Mouse (Mus musculus) forebrain, embryonic 13.5 days (tissue): ENCODE measurements around the gene Ago4. TPM values are rescaled to one million over a fixed set of nuclear protein-coding genes. Genes with fewer than 3 reads are reported as not detected.
"Not testable (repeated sequence)": the region's sequence is repeated elsewhere in the genome, so short reads cannot be mapped to it uniquely, and the experiment has no call there.

Experiments
- ATAC-seq: fragments of 200-750 bp; cut with Nextera tagmentation; 2 replicates; pipeline ENCODE4 v1.8.0; 2017
- H3K27ac ChIP-seq: fragments of 300-500 bp; sonication (generic); 2 replicates; pipeline ENCODE4 v1.5.1; 2015; ENCODE audit warnings: inconsistent platforms, mild to moderate bottlenecking, moderate library complexity
- H3K27me3 ChIP-seq: fragments of 300-500 bp; sonication (generic); 2 replicates; pipeline ENCODE4 v1.6.1; 2015; ENCODE audit warnings: mild to moderate bottlenecking, inconsistent platforms
- H3K36me3 ChIP-seq: fragments of 300-500 bp; sonication (generic); 2 replicates; pipeline ENCODE4 v1.6.1; 2015; ENCODE audit warnings: mild to moderate bottlenecking, inconsistent platforms; ENCODE audit not compliant: poor library complexity, severe bottlenecking
- H3K4me1 ChIP-seq: fragments of 300-500 bp; sonication (generic); 2 replicates; pipeline ENCODE4 v1.6.1; 2015; ENCODE audit warnings: inconsistent platforms
- H3K4me2 ChIP-seq: fragments of 300-500 bp; sonication (generic); 2 replicates; pipeline ENCODE4 v1.6.1; 2015; ENCODE audit warnings: inconsistent platforms, mild to moderate bottlenecking, moderate library complexity
- H3K4me3 ChIP-seq: fragments of 300-500 bp; sonication (generic); 2 replicates; pipeline ENCODE4 v1.5.1; 2015; ENCODE audit warnings: mild to moderate bottlenecking, inconsistent platforms
- H3K9ac ChIP-seq: fragments of 300-500 bp; sonication (generic); 2 replicates; pipeline ENCODE4 v1.6.1; 2015; ENCODE audit warnings: mild to moderate bottlenecking, inconsistent platforms
- H3K9me3 ChIP-seq: fragments of 300-500 bp; sonication (generic); replicated peaks from 2 replicates; pipeline ENCODE4 v1.6.1; 2016; ENCODE audit warnings: inconsistent platforms
- whole genome bisulfite sequencing: fragments of 180-500 bp; shearing (Covaris S2); methylation state at CpG from one replicate; pipeline ENCODE4 v1.1.7; 2015; 5-methylcytosine and 5-hydroxymethylcytosine counted together
- polyA plus RNA-seq: library from polyadenylated mRNA; unstranded; fragments of >200 nt; fragmentation: Nextera tagmentation; extraction: Ambion mirVana; gene quantifications from 2 replicates; pipeline ENCODE4 v1.2.1, GENCODE M21; 2015

Ago4 gene
- polyA plus RNA-seq, 1 experiment from 2014 or later, result 6.4 TPM

DNA sequence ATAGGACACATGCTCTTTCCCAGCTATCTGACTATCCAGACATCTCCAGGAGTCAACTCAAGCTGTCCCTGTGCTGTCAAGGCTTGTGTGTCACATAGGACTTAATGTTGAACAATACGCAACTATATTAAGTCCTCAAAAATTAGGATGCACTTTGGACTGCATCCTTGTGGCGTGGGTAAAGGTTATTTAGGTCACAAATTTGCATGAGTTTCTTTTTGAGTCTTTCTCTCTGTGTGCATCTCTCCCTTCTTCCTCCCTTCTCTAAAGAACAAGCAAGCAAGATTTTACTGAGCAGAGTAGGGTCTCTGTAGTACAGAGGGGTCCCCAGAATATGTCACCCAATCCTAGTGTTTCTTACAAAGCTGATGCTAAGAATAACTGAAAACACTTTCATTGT, 12.9 kb upstream of the Ago4 start:
- Histone ChIP-seq H3K27ac (no peak overlapping the region), H3K9ac (no peak overlapping the region), H3K9me3 (no peaks in the 10 kb centered on the region), H3K4me2 (no peak overlapping the region), H3K4me3 (no peak overlapping the region), H3K27me3 (no peaks in the 10 kb centered on the region), H3K36me3 (no peaks in the 10 kb centered on the region), H3K4me1 (no peaks in the 10 kb centered on the region)
- WGBS, result 77% methylated on average over 2 of the region's 2 CpGs
- no peak for ATAC-seq

- H3K27ac ChIP-seq, result no peak overlapping the region
- H3K4me2 ChIP-seq, result no peak overlapping the region
- no peaks in the 10 kb centered on the region for H3K36me3 ChIP-seq
- no peak overlapping the region for H3K4me3 ChIP-seq
- H3K9me3 ChIP-seq, result no peaks in the 10 kb centered on the region
- ATAC-seq, result no peak
- H3K27me3 ChIP-seq, result no peaks in the 10 kb centered on the region
- whole genome bisulfite sequencing, result 77% methylated on average over 6 of the region's 7 CpGs
- H3K4me1 ChIP-seq, result no peaks in the 10 kb centered on the region
- H3K9ac ChIP-seq, result no peak overlapping the region
These were observed 12.4 kb upstream of the Ago4 start for GRCm38 (mm10) chr4:126545703-126546102.

DNA sequence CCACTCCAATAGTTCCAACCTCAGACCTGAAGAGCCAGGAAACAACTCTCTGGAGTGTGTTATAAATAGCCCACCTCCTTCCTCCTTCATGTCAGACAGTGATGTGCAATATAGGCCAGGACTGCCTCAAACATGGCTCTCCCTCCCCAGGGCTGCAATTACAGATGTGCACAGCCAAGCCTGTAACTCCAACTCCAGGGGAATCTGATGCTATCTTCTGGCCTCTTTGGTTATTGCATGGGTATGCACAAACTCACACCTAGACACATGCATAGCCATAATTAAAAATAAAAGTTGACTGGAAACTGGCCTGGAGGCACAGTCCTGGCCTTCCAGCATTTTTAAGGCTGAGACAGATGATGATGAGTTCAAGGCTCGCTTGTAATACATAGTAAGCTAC, 11.7 kb upstream of the Ago4 start:
- 80% methylated on average over 1 of the region's 1 CpGs for WGBS
- H3K4me3 ChIP-seq, result no peak overlapping the region
- H3K9me3 ChIP-seq, result no peaks in the 10 kb centered on the region
- no peak overlapping the region for H3K4me2 ChIP-seq
- H3K4me1 ChIP-seq, result no peaks in the 10 kb centered on the region
- H3K9ac ChIP-seq, result no peak overlapping the region
- no peaks in the 10 kb centered on the region for H3K27me3 ChIP-seq
- no peak for ATAC-seq
- no peak overlapping the region for H3K27ac ChIP-seq
- H3K36me3 ChIP-seq, result no peaks in the 10 kb centered on the region

GRCm38 (mm10) chr4:126542838-126543237, 9.6 kb upstream of the Ago4 start:
- WGBS, result 78% methylated on average over 7 of the region's 7 CpGs
- Histone ChIP-seq H3K27me3 (no peaks in the 10 kb centered on the region), H3K4me3 (no peak overlapping the region), H3K27ac (no peak overlapping the region), H3K9me3 (no peaks in the 10 kb centered on the region), H3K4me1 (no peaks in the 10 kb centered on the region), H3K36me3 (no peaks in the 10 kb centered on the region), H3K9ac (no peak overlapping the region), H3K4me2 (no peak overlapping the region)
- ATAC-seq, result no peak

DNA sequence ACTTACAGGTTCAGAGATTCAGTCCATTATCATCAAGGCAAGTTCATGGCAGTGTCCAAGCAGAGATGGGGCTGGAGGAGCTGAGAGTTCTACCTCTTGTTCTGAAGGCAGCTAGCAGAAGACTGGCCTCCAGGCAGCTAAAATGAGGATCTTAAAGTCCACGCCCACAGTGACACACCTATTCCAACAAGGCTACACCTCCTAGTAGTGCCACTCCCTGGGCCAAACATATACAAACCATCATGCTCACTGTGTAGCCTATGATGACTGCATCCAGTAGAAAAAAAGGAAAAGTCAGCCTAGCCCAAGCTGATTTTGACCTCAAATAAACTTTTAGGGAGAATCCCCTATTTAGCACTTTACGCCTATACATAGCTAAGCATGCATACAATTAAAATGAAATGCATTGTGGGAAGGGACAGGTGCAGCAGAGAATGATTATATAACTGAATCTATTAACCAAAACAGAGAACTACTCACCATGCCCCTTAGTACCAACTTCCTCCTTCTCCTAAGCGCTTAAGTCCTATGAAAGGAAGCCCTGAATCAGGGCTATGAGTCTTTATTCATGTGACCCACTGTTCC, 7.3 kb upstream of the Ago4 start:
- Histone ChIP-seq H3K4me1 (no peaks in the 10 kb centered on the region), H3K4me2 (no peak overlapping the region), H3K9ac (no peak overlapping the region), H3K36me3 (no peaks in the 10 kb centered on the region), H3K9me3 (no peaks in the 10 kb centered on the region), H3K27me3 (no peaks in the 10 kb centered on the region), H3K4me3 (no peak overlapping the region), H3K27ac (no peak overlapping the region)
- 87% methylated on average over 3 of the region's 3 CpGs for WGBS
- no peak for ATAC-seq

- no peak overlapping the region for H3K4me3 ChIP-seq
- H3K4me2 ChIP-seq, result no peak overlapping the region
- H3K9me3 ChIP-seq, result no peaks in the 10 kb centered on the region
- WGBS, result 77% methylated on average over 5 of the region's 5 CpGs
- H3K36me3 ChIP-seq, result no peaks in the 10 kb centered on the region
- ATAC-seq, result no peak
- H3K4me1 ChIP-seq, result peaks cover 7% of the 10 kb centered on the region
- 0 out of 2 replicates have a peak, but pooled peaks cover 2% of the 10 kb centered on the region for H3K27me3 ChIP-seq
- no peak overlapping the region for H3K9ac ChIP-seq
- no peak overlapping the region for H3K27ac ChIP-seq
These were observed 3.6 kb upstream of the Ago4 start for GRCm38 (mm10) chr4:126536865-126537264.

GRCm38 (mm10) chr4:126535631-126536030, 2.4 kb upstream of the Ago4 start:
- 96% methylated on average over 7 of the region's 7 CpGs for WGBS
- not testable (repeated sequence) for H3K4me2 ChIP-seq, H3K9ac ChIP-seq, H3K36me3 ChIP-seq, H3K27me3 ChIP-seq, H3K9me3 ChIP-seq, H3K4me3 ChIP-seq, ATAC-seq, H3K27ac ChIP-seq
- peaks cover 11% of the 10 kb centered on the region for H3K4me1 ChIP-seq

DNA sequence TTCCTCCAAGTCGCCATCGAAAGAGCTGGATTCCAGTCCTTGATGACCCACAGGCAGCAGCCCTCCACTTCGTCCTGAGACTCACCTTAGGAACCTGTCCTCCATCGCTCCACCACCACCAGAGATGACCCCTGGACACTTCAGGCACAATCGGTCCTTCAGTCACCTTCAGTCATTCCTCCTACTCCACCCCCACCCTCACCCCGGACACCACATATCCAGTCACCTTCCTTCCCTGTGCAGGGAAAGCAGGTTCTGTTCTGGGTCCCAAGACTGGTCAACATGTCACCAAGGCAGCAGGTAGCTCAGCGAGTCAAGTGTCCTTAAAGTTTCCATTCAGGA, 428 bp upstream of the Ago4 start:
- Histone ChIP-seq H3K9me3 (no peaks in the 10 kb centered on the region), H3K27me3 (0 out of 2 replicates have a peak, but pooled peaks cover 2% of the 10 kb centered on the region), H3K9ac (peak overlapping the region; percentile 91), H3K27ac (peak overlapping the region; percentile 78; the same call in 1 of the 2 replicates), H3K4me2 (peak overlapping the region; percentile 90), H3K4me3 (peak overlapping the region; percentile 93), H3K36me3 (no peaks in the 10 kb centered on the region; the same call in 1 of the 2 replicates), H3K4me1 (peaks cover 11% of the 10 kb centered on the region)
- WGBS, result 11% methylated on average over 7 of the region's 7 CpGs
- no peak; the same call in none of the 2 replicates for ATAC-seq

GRCm38 (mm10) chr4:126532292-126532691, 980 bp downstream of the Ago4 start:
- peak overlapping the region; percentile 91 for H3K9ac ChIP-seq
- H3K4me1 ChIP-seq, result peaks cover 11% of the 10 kb centered on the region
- H3K27me3 ChIP-seq, result 0 out of 2 replicates have a peak, but pooled peaks cover 2% of the 10 kb centered on the region
- H3K4me2 ChIP-seq, result peak overlapping the region; percentile 90
- H3K27ac ChIP-seq, result no peak overlapping the region
- ATAC-seq, result no peak
- 31% methylated on average over 5 of the region's 5 CpGs for WGBS
- H3K9me3 ChIP-seq, result no peaks in the 10 kb centered on the region
- no peaks in the 10 kb centered on the region; the same call in 1 of the 2 replicates for H3K36me3 ChIP-seq
- peak overlapping the region; percentile 93 for H3K4me3 ChIP-seq

DNA sequence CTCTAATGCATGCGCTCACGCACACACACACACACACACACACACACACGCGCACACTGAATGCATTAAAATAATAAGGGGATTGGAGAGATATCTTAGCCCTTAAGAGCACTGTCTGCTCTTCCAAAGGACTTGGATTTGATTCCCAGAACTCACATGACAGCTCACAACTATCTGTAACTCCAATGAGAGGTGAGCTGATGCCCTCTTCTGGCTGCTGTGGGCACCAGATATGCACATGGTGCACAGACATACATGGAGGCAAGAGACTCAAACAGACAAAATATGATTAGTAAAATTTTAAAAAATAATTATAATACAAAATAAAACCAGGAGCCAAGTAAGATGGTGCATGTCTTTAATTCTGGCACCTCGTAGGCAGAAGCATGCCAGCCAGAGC, 6.4 kb downstream of the Ago4 start:
- ATAC-seq, result no peak
- Histone ChIP-seq H3K27me3 (no peaks in the 10 kb centered on the region), H3K9ac (no peak overlapping the region), H3K9me3 (no peaks in the 10 kb centered on the region), H3K36me3 (peaks cover 4% of the 10 kb centered on the region; the same call in 1 of the 2 replicates), H3K4me1 (peaks cover 4% of the 10 kb centered on the region; the same call in 1 of the 2 replicates), H3K4me3 (no peak overlapping the region), H3K27ac (no peak overlapping the region), H3K4me2 (no peak overlapping the region)
- WGBS, result 92% methylated on average over 5 of the region's 5 CpGs

DNA sequence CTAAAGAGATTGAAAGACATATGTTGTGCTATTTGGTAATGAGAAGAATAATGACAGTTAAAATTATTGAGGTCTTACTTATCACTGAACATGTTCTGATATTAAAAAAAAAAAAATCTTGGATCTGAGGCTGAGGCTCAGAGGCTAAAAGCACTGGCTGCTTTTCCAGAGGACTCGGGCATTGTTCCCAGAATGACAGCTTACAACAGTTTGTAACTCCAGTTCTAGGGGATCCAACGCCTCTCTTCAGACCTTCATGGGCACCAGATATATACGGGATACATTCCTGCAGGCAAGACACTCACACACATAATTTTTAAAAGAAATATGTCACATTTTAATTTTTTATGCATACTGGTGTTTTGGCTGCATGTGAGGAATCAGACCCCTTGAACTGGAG, 7.1 kb downstream of the Ago4 start:
- H3K27ac ChIP-seq, result no peak overlapping the region
- no peaks in the 10 kb centered on the region for H3K9me3 ChIP-seq
- ATAC-seq, result no peak
- no peak overlapping the region for H3K4me2 ChIP-seq
- 83% methylated on average over 3 of the region's 3 CpGs for WGBS
- no peak overlapping the region for H3K9ac ChIP-seq
- H3K4me3 ChIP-seq, result no peak overlapping the region
- peaks cover 4% of the 10 kb centered on the region; the same call in 1 of the 2 replicates for H3K36me3 ChIP-seq
- no peaks in the 10 kb centered on the region for H3K27me3 ChIP-seq
- H3K4me1 ChIP-seq, result no peaks in the 10 kb centered on the region

- H3K27me3 ChIP-seq, result no peaks in the 10 kb centered on the region
- no peak for ATAC-seq
- no peaks in the 10 kb centered on the region for H3K9me3 ChIP-seq
- peaks cover 59% of the 10 kb centered on the region for H3K36me3 ChIP-seq
- no peaks in the 10 kb centered on the region for H3K4me1 ChIP-seq
- no peak overlapping the region for H3K9ac ChIP-seq
- WGBS, result 87% methylated on average over 6 of the region's 6 CpGs
- H3K27ac ChIP-seq, result no peak overlapping the region
- H3K4me3 ChIP-seq, result no peak overlapping the region
- H3K4me2 ChIP-seq, result no peak overlapping the region
These were observed 20.8 kb downstream of the Ago4 start for GRCm38 (mm10) chr4:126512308-126513066.
